Mouse (Mus musculus) mouse trophoblast stem cell (cell line): ENCODE measurements around the gene Fam129a.

ENCODE experiments used
- in situ Hi-C, 2 experiments: fragments of 300-500 bp; cut with MseI, MboI; formaldehyde crosslinking; loops; 2 replicates in 1 of 2; 3 replicates in 1 of 2; pipeline ENCODE4 v1.15.1; 2025

The Fam129a gene

DNA sequence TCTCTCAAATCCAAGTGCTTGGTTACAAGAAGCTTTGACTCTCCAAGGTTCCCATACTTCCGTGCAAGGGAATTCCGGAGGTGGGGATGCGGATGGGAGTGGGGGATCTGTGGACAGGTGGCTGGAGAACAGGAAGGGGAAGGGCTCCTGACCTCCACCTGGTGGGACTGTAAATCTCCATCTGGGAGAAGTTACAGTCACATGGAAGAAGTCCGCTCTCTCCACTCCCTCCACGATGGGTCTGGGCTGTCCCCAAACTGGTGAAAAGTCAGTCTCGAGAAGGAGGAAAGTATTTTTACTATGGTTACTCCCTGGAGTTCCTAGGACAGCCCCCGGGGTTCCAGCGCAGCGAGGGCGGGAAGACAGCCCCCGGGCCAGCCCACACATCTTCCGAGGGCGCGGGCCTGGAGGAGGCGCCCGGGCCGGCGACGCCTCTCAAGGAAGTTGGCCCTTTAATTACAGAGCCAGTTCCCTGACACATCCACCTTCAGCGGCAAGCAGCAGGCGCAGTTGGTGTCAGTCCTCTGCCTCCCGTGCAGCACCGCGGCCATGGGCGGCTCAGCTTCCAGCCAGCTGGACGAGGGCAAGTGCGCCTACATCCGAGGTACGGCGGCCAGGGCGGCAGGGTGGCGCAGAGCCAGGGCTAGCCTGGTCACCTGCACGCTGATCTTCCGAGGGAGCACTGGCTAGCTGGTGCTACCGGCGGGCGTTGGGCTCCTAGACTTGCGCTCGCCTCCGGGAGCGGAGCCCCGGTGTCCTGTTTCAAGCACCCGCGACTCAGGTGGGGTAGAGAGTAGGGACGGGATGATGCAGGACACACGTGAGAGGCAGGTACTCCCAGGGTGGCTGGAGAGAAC lies at the start of gene Fam129a:
Gene Fam129a, plus strand, starts transcription at position 206 of the 857 bp plus-strand sequence.
- in situ Hi-C loops, result no loop called here

DNA sequence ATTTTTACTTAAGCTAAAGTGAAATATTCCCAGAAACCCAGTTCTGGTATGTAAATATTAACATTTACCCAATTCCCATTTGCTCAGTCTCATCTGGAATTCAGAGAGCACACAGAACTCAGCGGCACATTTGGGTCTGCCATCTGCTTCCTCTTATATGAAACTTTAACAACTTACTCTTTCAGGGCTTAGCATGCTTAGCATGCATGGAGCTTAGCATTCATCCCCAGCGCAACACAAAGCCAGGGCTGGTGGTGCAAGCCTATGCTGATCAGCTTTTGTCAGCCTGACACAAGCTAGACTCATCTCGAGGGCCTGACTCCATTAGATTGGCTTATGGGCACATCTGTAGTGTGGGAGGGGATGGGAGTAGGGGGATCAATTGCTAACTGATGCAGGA lies 44.3 kb upstream of the Fam129a start:
- in situ Hi-C loops, result no loop called here

DNA sequence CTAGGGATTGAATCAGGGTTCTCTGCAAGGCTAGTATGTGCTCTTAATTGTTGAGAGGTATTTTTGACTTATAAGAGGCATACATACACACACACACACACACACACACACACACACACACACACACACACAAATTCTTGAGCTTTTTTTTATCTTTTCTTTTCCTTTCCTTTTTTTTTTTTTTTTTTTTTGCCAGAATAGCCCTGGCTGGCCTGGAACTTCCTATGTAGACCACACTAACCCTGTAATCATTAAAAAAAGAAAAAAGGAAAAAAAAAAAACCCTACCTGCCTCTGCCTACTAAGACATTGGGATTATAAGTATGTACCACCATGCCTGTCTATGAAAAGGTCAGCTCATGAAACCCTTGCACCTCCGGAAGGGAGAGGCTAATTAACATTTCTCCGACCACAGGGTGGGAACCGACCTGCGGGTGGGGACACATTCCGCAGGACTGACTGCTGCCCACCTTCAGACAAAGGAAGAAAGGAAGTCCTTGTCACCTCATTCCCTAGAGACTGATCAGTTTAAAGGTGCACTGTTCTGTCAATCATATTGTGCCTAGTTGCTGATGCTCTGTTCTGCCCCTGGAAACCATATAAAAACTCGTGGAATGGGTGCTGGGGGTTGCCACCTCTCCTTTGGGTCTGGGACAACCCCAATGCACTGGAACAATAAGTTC lies 27.0 kb upstream of the Fam129a start:
- in situ Hi-C loops, result no loop called here

DNA sequence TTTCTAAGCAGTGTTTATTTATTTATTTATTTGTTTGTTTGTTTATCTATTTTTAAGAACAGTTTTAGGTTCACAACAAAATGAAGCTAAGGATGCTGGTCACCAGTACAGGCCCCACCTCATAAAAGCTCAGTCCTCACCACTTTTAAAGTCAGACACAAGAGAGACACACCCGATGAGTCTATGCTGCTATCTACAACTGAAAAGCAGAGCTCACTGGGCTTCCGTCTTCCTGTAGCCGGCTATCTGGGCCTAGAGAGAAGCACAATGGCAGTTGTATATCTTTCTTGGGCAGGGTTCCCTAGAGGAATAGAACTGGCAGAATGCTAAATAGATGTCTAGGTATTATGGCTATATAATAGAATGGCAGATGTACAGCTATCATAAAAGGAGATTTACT lies 26.4 kb upstream of the Fam129a start:
- in situ Hi-C loops, result no loop called here

- in situ Hi-C loops, result no loop called here
These were observed 25.4 kb upstream of the Fam129a start for GRCm38 (mm10) chr1:151545571-151545970.

DNA sequence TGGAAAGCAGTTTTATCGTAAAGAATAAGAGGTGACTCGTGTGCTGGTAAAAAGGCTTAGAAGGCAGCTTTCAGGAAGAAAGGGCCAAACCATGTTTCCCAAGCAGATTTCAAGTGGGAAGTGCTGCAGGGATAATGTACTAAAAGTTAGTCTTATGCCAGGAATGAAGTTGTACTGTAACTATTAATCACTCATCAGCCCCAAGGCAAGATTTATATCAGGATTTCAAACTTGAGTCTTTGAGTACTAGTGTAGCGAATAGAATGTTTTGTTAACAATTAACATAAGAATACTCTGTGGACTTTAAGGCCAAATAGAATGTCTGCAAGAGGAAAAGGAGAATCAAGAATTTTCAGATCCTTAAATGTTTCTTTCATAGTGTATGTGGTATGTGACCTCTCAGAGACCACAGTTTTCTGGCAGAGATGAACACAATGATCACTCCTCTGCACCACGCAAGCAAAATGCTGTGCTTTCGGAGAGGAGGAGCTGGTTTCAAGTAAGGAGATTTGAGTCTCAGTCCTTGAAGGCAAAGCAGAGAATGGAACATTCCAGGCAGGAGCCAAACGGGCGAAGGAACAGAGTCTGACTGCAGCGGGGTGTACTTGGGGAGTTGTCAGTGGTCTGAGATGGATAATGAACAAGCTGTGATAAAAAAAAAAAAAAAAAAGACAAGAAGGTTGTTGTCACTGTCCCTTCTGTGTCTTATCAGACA lies 21.9 kb upstream of the Fam129a start:
- in situ Hi-C loops, result no loop called here

GRCm38 (mm10) chr1:151549794-151550193 lies 21.2 kb upstream of the Fam129a start:
- in situ Hi-C loops, result no loop called here

- in situ Hi-C loops, result no loop called here
These were observed 20.2 kb upstream of the Fam129a start for GRCm38 (mm10) chr1:151550587-151551479.

DNA sequence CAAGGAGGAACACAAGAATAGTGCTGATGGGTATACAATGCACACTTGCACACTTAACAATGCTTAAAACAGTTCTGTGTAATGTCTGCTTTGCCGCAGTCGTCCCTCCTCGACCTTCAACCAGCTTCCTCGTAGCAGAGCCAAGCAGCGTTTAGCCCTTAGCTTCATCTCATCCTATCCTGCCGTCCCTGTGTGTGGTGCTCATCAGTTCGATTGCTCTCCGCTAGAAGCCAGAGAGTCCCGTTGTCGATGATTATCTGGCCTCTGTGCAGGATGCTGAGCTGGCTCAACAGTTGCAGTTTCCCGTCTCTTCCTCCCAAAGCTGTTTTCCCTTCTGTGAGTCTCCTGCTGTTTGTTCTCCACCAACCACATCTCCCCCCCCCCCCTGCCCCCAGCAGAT lies 10.4 kb upstream of the Fam129a start:
- in situ Hi-C loops, result loop anchor here (5.0 kb wide), 1 partner anchor 147 kb away; no protein-coding TSS in a partner anchor

- in situ Hi-C loops, result loop anchor here (5.0 kb wide), 1 partner anchor 144 kb away; no protein-coding TSS in a partner anchor
These were observed 7.6 kb upstream of the Fam129a start for GRCm38 (mm10) chr1:151563401-151563800.

DNA sequence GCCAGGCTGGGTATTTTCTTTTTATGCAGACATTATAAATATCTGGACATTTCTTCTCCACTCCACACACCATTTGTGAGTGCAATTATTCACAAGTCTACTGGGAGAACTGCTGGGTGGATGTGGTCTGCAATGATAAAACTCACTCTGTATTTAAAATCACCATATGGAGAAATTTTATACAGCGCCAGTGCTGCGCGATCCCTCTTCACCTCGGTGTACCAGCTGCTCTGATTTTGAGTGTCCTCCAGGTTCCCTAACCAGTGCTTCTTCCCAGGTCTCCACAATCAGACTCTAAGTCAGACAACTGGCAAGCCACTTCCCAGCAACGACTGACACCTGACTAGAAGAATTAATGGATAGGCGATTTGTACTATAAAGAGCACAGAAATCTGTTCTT lies 7.1 kb upstream of the Fam129a start:
- in situ Hi-C loops, result loop anchor here (5.0 kb wide), 1 partner anchor 143 kb away; no protein-coding TSS in a partner anchor

DNA sequence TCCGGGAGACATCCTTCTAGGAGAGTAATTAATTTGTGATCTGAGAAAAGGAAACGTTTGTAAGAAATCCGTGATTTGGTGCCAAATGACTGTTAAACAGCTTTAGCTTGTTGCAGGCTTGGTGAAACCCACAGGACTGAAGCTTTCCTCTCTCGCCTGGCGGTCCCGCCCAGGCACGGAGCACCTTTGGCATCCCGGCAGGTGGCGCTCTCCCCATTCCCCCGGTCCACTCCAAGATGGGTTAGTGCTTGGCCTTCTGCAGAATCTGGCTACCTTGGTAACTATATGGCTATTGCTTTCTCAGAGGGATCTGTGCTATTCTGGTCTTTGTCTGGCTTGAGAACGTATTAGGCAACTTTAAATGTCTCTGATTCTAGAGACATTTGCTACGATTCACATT lies 6.6 kb upstream of the Fam129a start:
- in situ Hi-C loops, result loop anchor here (5.0 kb wide), 1 partner anchor 143 kb away; no protein-coding TSS in a partner anchor

DNA sequence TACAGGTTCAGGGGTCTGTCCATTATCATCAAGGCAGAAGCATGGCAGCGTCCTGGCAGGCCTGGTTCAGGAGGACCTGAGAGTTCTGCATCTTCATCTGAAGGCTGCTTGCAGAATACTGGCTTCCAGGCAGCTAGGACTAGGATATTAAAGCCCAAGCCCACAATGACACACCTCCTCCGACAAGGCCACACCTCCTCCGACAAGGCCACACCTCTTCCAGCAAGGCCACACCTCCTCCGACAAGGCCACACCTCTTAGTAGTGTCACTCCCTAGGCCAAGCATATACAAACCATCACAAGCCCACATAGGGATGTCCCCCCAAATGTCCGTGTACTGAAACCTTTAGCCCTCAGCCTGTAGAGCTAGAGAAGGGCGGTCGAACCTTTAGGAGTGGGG lies 2.3 kb upstream of the Fam129a start:
- in situ Hi-C loops, result no loop called here

DNA sequence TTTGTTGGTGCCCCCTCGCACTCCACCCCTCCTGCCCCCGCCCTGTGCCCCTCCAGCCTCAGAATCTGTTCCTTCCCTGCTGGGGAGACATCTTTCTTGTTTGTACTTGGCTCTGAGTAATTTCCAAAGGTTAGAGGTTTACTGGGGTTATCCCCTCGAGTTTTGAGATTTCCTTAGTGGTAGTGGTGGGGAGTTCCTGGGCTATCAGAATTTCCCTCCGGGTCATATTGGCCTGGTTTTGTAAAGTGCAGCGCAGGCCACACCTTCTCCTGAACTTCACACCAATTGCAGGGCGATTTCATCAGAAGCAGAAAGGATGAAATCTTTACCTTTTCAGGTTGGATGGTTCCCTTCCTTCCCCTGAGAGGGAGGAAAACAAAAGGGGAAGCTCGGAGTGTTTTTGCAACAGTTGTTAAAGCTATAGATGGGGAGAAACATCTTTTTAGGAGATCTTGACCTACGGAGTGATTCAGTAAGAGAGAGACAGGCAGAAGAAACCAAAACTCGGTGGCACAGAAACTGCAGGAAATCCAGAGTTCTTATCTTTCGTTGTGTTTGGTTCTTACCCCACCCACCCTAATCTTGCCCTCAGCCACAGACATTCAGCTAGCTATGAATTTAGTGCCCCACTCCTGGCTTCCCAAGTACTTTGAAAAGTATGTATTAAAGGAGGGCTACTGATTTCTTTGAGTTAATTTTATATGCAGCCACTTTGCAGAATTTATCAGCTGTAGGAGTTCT lies 1.0 kb downstream of the Fam129a start:
- in situ Hi-C loops, result no loop called here

GRCm38 (mm10) chr1:151572601-151573320 lies 1.8 kb downstream of the Fam129a start:
- in situ Hi-C loops, result no loop called here

DNA sequence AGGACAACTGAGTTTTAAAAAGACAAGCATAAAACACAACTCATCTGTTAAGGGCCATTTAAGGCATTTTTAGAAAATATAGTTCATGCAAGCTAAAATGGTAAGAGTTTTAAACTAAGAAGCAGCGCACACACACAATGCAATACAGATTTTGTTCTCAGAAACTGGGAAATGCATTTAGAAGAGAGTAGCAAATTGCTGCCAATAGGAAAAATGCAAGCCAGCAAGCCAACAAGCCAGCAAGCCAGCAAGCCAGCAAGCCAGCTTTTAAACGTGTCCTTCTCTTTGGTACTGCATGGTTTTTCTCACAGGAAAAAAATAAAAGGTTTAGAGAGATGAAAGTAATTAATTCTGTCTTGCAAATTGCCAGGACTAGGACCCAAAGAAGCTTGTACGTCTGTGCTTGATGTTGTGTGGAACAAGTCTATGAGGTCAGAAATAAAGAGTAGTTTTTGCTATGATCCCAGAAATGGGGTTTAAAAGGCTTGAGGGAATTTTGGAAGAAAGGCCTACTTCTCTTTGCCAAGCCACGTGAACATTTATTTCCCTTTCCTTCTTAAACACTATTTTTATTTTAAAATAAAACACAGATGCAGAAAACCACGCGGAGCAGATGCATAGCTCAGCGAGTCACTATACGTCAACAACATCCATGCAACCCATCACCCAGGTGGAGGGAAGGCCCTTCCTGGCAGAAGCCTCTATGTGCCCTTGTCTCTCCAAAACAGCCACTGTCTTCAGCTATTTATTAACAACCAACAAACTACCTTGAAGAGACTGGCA lies 9.4 kb downstream of the Fam129a start:
- in situ Hi-C loops, result no loop called here

- in situ Hi-C loops, result no loop called here
These were observed 10.5 kb downstream of the Fam129a start for GRCm38 (mm10) chr1:151581454-151581853.

DNA sequence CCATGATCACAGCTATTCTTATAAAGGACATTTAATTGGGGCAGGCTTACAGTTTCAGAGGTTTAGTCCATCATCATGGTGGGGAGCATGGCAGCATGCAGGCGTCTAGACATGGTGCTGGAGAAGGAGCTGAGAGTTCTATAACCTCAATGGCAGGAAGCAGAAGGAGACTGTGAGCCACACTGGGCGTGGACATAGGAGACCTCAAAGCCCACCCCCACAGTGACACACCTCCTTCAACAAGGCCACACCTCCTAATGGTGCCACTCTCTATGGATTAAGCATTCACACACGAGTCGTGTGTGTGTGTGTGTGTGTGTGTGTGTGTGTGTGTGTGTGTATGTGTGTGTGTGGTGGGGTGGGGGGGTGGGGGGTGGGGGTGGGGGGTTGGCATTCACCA lies 11.0 kb downstream of the Fam129a start:
- in situ Hi-C loops, result no loop called here
